In the genomic region with DNA sequence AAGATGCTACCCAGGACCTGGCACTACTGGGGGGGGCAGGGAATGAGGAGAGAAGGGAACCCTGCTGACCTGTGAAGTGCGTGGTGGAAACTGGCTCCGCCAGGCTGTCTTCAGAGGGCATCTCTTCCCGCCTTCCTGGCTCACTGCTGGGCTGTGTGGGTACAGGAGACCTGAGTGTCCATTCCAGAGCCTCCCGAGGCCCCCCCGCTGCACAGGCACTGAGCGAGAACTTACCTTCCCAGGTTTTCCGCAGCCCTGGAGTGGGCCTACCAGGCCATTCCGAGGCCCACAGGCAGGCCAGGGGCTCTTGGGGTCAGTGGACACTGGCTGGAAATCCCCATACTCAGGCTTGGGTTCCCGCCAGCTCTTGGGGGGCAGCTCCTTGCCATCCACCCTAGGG, we compare ENCODE assay signal across 13 mouse cellular contexts.
"Had no signal": no experiment of that assay in that cellular context is flagged by ENCODE, and none has a peak within 500 bp of the region (broad histone marks: within the 10 kb centered on the region; RNA-seq: fewer than 3 reads in every experiment).

No protein-coding gene starts in this region.

- H3K9ac ChIP-seq: liver, embryonic 15.5 days had no signal

- H3K9me3 ChIP-seq: liver, embryonic 15.5 days had no signal

- H3K27me3 ChIP-seq: liver, embryonic 15.5 days had no signal

- H3K4me3 ChIP-seq: liver, embryonic 15.5 days had no signal

- H3K4me2 ChIP-seq: liver, embryonic 11.5 days; liver, embryonic 15.5 days had no signal

- H3K36me3 ChIP-seq: liver, embryonic 15.5 days had no signal

- ATAC-seq: lung, postnatal 0 days had no signal

- DNase-seq: kidney, adult 18-20 months; kidney, postnatal 10 days; left cerebral cortex, postnatal 4 days; lung, adult 2 months; lung, postnatal 36 days; midbrain, embryonic 14.5 days; retina, postnatal 1 day; right cerebral cortex, postnatal 4 days; spleen, adult 18-20 months; thymus, postnatal 36 days had no signal

- H3K27ac ChIP-seq: liver, embryonic 15.5 days had no signal
